Mouse (Mus musculus) lung, postnatal 4 days (tissue): ENCODE measurements at regions not wholly inside any gene's neighbourhood (a gene's known extent, or its start where the extent isn't known, plus 50 kb on each side); places are given as distances from the start of the nearest gene placed in this dataset.

Experiments
- DNase-seq, 2 experiments: peaks; one replicate each; pipeline ENCODE4 v3.0.0; 2021

DNA sequence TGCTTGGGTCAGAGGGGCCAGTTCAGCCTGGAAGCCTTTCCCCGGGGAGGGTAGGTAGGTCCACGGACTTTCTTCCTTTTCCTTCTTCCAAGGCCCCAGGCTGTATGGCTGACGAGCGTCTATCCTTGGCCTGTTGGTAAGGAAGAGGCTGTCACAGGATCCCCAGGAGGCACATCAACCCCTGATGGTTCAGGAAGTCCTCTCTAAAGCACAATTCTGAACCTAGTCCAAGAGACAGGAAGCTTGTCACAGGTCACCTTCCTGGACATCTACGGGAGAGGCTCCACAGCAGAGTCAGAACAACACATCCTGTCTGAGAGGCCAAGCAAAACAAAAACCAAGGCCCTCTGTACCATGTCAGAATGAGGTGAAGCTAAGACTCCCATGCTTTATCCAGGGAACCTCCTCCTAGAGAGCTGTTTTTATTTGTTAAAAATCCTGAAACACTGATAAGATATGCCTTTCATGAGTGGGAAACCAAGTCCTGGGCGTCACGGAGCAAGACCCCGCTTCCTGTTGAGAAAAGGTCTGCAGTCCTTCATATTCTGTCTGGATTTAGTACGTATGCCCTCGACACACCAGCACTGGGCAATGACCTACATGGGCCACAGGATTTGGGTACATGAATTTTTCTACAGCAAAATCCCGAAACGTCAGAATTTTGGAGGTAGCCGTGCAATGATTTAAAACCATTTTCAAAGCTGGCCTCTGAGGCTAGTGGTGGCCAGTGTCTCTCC is 52.0 kb upstream of the Snrk start:
- peak; percentile 37 to 62 for DNase-seq

DNA sequence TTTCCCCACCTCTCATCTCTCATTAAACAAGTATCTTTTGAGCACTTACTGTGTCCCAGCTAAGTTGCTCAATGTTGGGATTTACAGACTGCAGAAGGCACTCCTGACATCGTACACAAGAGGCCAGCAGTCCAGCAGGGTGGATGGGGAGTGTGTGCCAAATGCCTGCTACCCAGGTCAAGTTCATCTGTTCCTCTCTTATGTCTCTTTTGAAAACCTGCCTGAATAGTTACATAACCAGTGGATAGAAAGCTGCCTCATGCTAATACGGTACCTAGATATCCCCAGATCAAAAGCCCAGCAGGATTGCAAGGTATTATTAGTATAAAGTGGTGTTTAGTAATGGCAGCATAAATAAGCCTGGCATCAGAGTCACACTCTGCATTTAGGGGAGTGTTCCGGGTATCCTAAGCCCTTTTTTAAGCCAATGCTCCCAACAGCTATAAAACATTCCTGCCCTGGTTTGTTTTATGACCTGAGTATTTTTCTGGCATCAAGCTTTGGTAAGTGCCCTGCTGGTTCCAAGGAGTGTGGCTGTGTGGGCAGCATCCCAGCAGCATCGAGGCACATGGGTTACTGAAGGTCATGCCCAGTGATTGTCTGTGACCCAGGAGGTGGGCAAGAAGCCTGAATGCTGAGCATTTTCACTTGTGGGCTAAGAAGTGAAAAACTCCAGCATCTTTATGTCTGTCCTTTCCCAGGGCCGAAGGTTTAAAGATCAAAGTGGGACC is 59.1 kb upstream of the Pomgnt2 start:
- no peak for DNase-seq

GRCm38 (mm10) chr9:122051716-122052115 is 54.8 kb upstream of the Pomgnt2 start:
- DNase-seq, result no peak

- no peak for DNase-seq
These were observed 54.2 kb upstream of the Pomgnt2 start for GRCm38 (mm10) chr9:122051096-122051495.

- no peak for DNase-seq
These were observed 52.1 kb upstream of the Pomgnt2 start for GRCm38 (mm10) chr9:122048999-122049398.

- no peak for DNase-seq
These were observed 51.2 kb upstream of the Pomgnt2 start for GRCm38 (mm10) chr9:122047962-122048625.
